Mouse (Mus musculus) granulocyte monocyte progenitor cell, adult 5-6 weeks (primary cell): ENCODE measurements around the gene Gfy. TPM values are rescaled to one million over a fixed set of nuclear protein-coding genes. Genes with fewer than 3 reads are reported as not detected.
"Not testable (repeated sequence)": the region's sequence is repeated elsewhere in the genome, so short reads cannot be mapped to it uniquely, and the experiment has no call there.

Experiments used
- ATAC-seq: replicated peaks from 2 replicates; pipeline ENCODE4 v1.8.0; 2016; ENCODE audit warnings: mild to moderate bottlenecking, moderate TSS enrichment, inconsistent platforms; ENCODE audit not compliant: poor library complexity, severe bottlenecking
- total RNA-seq, 2 experiments: library from RNA; stranded (forward) in 1 of 2; stranded (reverse) in 1 of 2; fragments of 200-712, 200-1000 nt in 1 of 2; fragments of >200 nt in 1 of 2; fragmentation: Nextera tagmentation in 1 of 2; gene quantifications; 2 replicates each; pipeline ENCODE4 v1.2.3; 2014 to 2017

Gene Gfy
- total RNA-seq, 2 experiments from 2014 or later: not detected

DNA sequence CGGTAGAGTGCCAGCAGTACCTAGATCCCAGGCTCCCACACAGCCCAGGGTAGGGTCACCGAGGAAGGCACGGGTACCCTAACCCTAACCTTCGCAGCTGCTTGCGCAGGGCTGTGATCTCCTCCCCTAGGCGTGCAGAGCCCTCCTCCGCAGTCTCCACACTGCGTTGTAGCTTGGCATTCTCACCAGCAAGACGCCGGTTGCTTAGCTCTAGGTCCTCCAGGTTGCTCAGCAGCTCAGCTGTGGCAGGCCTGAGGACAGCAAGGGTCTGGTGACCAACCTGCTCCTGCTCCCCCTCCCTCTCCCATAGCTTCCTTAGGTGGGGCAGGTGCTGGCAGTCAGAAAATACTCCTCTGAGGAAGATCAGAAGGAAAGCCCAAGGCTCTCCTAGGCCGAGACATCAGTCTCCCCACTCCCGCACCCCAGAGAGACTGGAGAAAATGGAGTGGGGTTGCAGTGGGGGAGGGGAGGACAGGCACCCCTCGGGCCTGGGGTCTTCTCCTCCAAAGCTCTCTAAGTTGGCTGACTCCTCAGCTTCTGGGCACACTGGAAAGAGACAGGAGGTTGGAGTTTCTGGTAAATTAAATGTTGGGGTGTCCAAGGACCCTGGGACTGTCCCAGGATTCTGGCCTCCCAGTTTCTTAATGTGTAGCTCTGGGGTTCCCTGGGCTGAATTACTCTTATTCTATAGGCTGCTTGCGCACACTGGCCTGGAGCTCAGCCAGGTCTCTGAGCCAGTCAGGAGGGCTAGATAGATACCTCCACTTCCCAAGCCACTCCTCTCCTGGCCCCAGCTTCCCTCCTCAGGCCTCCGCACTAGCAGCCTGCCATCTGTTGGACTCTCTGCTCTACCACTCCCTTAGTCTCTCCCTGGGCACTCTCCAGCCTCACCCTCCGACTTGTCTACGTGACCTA, 14.8 kb upstream of the Gfy start:
- ATAC-seq: no peak

DNA sequence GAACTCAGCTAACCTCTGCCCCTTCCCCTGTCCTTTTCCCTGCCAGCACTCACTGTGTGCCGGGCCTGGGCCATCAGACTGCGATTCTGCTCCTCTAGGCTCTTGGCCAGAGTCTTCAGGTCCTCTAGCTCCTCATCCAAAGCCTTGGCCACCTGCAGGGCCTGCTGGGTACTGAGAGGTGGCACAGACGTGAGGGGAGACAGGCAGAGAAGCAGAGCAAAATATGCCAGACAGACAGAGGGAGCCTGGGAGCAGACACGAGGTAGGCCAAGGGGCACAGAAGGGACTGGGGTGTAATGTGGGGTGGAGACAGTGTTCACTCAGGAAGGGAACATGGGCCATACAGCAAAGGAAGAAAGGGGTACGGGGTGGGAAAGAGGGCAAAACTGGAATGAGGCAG, 14.0 kb upstream of the Gfy start:
- no peak for ATAC-seq

DNA sequence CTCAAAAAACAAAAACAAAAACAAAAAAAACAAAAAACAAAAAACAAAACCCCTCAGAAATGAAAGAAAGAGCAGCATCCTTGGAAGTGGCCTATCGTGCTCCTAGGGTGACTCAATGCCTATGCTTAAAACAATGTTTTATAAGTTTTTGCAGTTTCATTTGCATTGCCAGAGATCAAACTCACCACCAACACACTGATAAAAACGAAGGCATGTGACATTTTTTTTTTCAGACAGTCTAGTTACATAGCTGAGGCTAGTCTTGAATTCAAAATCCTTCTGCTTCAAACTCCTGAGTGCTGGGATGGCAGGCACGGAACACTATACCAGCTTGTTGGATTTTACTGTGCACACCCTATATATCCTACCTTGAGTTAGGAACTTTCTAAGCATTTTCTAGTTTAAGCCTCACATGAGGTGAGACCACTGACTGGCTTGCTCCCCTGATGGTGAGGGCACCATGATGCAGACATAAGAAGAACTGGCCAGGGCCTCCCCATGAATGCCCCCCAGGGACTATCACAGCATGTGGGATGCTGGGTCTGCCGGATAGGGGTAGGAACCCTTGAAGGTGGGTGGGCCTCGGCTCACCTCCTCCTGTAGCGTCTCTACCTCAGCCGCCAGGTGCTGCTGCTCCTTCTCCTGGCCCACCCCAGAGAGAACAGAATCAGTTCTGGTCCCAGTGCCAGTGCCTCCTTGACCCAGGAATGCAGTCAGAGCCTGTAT, 13.4 kb upstream of the Gfy start:
- ATAC-seq: no peak

DNA sequence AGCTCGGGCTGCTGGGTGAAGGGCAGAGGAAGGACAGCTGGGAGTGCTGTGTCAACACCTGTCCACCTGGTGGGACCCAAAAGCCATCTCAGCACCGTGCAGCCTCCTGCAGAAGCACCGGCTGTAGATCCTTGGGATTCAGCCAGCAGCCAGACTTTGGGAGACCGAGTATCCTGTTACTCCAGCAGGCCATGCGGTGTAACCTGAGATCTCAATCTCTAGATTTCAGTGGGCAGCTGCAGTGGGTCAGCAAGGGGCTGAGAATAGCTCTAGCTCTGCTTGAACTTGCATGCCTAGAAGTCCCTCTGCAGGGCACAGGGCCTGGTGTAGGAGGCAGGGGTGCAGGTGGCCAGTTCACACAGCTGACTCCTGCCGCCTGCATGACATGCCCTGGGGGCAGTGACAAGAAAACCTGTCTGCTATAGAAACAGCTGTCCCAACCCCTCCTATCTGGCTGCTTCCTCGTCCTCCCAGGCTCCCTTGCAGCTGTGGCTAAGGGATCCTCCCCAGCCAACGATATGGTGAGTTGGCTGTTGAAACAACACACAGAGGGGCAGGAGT, 12.5 kb upstream of the Gfy start:
- ATAC-seq: no peak

DNA sequence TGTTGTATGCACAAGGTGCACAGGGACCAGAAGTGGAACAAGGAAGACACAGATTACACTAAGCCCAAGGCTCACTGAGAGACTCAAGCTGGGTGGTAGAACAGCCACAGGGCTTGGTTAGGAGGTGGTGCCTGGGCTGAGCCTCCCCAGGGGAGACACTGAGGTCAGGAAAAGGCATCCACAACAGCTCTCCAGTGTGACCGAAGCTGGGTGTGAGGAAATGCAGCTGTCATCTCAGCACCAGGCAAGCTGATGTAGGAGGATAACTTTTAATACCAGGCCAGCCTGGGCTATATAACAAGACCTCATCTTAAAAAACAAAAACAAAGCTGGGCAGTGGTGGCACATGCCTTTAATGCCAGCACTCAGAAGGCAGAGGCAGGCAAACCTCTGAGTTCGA, 11.8 kb upstream of the Gfy start:
- ATAC-seq: no peak

DNA sequence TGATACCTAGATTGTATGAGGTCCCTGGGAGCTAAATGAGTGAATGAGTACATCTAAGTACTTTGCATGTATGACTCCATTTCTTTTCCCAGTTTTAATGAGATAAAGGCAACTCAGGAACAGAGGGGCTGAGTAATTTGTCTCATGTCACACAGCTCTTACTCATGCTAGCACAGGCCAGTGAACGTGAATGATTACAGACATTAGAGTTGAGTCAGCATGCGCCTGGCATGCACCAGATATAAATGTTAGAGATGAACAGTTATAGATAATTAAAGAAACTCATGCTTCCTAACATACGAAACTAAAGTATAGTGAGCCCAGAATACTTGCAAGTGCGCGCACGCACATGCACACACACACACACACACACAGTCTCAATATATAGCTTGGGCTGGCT, 10.8 kb upstream of the Gfy start:
- ATAC-seq: no peak

DNA sequence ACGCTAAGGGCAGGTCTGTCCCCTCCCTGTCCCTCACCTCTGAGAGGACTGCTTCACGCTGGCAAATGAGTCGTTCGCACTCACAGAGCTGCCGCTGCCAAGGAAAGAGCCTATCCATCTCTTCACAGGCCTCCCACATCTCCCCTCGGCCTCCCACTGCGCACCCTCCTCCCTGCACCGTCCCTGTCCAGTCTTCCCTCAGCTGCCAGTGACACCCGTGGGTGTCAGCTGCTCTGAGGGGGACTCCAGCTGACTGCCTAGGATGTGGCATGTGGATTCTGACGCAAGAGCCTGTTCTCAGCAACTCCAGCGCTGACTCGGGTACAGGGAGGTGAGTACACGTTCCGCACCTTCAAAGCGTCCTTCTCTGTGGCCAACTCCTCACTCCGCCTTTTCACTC, 10.2 kb upstream of the Gfy start:
- ATAC-seq: no peak

DNA sequence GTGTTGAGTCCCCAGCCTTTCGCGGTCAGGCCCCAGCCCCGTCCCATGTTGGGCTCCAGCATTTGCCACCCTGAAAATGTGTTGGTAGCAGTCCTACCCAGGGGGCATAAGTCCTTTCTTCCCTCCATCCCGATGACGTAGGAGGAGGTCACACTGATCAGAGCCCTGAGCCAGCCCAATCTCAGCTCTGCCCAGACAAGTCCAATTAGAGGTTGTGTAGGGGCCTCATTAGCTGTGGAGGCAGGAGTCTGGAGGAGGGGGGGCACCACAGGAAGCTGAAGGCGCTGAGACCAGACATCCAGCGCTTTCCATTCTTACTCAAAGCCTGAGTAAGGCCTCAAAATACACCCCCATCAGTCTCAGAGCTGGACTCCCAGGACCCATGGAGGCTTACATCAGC, 6.6 kb upstream of the Gfy start:
- ATAC-seq: no peak

DNA sequence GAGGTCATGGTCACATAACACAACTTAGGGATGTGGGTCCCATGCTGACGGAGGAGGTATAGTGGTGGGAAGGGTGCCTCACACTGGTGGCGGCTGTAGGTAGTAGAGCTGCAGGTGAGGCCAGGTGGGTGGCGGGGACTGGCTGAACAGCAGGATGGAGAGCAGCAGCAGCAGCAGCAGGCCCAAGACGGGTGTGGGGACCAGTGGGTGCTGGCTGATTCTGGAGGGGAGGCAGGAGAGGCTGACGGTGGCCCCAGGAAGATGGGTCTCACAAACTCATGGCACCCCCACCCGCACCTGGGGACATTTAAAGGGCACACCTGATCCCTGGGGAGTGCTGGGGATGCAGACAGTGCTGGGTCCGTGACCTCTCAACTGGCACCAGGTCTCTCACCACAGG, 4.3 kb upstream of the Gfy start:
- no peak for ATAC-seq

DNA sequence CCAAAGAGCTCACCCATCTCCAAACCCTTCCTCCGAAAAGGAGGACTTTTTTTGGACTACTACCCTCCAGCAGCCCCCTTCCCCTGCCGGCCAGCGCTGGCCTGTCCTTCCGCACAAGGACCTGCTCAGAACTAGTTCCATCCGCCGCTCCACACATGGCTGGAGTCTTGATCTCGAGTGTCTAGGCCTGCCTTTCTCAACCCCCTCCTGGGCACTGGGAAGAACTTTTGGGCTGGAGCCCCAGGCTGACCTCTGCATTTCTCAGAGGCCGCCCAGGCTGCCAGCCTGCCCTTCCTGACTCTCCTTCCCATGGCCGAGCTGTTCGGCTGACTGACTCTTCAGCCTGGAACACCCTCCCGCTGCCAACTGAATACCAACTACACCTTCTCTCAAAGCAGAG, 3.2 kb upstream of the Gfy start:
- ATAC-seq: peak; percentile 2; the same call in 1 of the 2 replicates

DNA sequence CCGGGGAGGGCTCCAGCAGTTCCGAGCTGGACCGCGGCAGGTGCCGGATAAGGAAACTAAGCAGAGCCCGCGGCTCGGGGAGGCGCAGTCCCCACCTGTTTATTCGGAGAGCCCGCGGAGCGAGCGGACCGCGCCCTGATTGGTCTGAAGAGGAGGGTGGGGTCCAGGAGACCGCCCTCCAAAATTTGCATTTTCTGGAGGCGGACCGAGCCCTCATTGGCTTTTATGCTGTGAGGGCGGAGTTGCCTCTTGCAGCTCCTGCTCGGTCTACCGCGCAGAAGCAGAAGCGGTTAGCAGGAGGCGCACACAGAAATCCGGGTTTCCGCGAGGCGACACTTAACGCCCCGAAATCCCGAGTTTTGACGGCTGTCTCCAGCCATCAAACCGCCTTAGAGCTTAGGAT, 2.8 kb upstream of the Gfy start:
- peak; percentile 91 for ATAC-seq

DNA sequence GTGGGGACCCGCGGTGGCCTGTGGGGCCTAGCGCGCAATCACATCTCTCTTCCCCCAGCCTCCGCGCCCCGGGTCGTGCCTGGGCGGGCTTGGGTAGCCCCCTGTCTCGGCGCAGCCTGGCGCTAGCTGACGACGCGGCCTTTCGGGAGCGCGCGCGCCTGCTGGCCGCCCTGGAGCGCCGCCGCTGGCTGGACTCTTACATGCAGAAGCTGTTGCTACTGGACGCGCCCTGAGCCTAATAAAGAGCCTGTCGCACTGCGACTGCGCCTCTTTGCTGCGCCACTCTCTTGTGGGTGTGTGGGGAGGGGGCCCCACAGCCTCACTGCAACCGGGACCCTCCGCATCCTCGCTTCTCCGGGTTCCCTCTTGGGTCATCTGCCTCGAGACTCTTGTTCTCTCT, 2.2 kb upstream of the Gfy start:
- peak; percentile 13; the same call in 1 of the 2 replicates for ATAC-seq

DNA sequence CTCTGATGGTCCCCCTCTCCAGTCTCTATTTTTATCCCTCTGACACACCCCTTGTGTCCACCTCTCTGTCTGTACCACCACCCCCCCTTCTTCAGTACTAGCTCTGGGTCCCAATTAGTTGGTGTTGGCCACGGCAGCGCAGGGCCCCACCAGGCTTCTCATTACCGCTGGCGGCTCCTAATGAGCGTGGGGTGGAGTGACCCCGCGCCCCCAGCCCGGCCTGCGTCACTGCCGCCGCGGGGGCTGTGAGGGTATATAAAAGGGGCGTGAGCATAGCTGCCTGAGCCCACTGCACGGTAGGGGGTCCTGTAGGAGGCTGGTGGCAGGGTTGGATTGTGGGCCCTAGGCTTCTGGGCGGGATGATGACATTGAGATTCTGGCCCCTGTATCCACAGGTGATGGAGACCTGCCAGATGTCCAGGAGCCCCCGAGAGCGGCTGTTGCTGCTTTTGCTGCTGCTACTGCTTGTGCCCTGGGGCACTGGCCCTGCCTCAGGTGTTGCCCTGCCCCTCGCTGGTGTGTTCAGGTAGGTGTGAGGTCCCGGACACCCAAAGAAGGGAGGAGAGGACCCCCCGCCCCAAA, 1.6 kb upstream of the Gfy start, which contains the start of gene Pth2:
Gene Pth2, plus strand, starts transcription at position 100 of the 582 bp plus-strand sequence.
- no peak for ATAC-seq

DNA sequence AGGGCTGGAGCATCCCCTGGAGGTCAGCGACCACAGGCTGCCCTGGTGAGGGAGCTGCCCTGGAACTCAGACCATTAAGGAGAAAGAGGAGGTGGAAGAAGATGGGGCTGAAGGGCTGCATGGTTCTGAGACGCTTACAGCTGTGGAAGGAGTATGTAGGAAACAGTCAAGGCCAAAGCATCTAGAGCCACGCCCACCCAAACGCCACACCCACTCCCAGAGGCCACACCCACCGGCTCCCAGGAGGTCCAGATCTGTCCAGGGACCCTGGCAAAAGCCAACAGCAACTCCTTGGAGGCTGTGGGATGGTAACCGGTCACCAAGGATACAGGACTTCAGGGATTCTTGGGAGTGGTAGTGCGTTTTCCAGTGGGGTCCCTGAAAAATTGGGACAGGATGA, 819 bp downstream of the Gfy start:
- no peak for ATAC-seq

DNA sequence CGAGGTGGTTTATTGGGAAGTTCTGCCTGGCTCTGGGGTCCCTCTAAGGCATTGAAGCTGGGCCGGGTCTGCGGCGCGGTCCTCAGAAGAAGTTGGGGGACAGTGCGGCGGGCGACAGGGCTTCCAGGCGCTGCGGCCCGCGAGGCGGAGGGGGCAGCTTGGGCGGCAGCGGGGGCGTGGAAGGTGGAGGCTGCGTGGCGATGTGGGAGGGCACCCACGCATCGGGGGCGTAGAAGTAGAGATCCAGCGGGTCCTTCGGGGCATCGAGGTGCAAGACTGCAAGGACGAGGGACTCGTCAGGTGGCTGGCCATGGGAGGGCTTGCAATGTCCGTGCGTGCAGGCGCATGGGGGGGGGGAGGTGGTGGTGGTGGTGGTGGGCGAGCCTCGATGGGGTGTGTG, 3.0 kb downstream of the Gfy start:
- ATAC-seq: no peak

DNA sequence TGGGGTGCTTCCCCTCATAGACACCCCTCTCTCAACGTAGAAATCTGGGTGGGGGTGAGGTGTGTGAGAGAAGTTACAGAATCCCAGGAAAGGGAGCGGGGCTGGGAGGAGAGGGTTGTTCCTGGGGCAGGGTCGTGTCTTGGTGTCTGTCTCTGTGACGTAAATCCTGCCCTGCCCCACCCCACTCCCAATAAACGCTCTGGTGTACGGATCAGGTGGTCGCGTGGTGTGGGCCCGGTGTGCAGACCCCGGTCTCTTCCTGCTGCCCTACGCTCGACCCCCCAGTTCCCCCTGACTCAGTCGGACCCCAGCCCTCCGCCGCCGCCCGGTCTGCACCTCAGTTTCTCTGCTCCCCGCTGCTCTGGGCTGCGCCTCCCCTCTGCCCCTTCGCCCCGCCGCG, 3.4 kb downstream of the Gfy start:
- no peak for ATAC-seq

DNA sequence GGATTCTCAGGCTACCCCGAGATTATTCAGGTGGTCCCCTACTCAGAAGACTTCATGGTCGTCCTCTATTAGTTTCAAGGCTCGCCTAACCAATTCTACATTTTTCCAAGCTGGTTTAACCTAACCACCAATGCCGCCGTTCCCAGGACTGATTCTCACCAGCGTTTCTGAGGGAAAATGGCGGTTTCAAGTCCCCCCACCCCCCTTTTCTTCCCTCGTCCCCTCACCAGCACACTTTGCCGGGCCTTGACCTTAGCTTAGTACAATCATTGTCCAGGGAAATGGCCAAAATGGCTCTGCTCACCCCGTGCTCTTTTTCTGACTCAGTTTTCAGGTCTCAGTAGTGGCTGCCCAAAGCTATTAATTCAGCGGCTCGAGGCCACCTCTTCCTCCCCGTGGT, 4.0 kb downstream of the Gfy start:
- no peak for ATAC-seq

DNA sequence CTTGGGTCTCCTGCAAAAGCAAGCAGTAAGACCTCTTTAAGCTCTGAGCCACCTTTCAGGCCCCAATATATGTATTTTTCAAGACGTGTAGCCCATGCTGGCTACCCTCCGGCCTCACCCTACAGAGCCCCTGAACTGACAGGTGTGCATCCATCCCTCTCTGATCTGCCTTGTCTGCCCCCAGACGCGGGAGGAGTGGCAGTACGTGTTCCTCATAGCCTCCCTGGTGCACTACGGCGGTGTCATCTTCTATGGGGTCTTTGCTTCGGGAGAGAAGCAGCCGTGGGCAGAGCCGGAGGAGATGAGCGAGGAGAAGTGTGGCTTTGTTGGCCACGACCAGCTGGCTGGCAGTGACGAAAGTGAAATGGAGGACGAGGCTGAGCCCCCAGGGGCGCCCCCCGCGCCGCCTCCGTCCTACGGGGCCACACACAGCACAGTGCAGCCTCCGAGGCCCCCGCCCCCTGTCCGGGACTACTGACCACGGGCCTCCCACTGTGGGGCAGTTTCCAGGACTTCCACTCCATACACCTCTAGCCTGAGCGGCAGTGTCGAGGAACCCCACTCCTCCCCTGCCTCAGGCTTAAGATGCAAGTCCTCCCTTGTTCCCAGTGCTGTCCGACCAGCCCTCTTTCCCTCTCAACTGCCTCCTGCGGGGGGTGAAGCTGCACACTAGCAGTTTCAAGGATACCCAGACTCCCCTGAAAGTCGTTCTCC, 4.6 kb downstream of the Gfy start:
- ATAC-seq: peak; percentile 21; the same call in 1 of the 2 replicates

DNA sequence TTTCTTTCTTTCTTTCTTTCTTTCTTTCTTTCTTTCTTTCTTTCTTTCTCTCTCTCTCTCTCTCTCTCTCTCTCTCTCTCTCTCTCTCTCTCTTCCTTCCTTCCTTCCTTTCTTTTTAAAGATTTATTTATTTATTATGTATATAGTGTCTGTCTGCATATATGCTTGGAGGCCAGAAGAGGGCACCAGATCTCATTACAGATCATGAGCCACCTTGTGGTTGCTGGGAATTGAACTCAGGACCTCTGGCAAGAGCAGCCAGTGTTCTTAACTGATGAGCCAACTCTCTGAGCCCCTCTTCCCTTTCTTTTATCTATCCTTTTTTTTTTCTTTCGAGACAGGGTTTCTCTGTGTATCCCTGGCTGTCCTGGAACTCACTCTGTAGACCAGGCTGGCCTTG, 5.6 kb downstream of the Gfy start:
- ATAC-seq: not testable (repeated sequence)

DNA sequence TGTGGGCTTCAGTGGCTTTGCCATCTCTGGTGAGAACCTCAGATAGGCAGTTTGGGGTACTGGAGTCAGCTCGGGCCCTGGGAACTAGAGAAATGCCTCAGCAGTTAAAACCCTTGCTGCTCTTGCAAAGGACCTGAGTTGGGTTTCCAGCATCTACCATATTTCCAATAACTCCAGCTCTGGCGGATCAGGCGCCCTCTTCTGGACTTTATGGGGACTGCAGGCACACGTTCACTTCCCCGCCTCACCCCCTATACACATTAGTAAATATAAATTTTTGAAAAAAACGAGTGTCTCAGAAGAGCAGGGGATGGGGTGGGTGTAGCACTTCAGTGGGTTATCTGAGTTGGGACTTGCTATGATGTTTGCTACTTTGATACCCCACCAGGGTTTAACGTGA, 6.4 kb downstream of the Gfy start:
- ATAC-seq: 0 out of 2 replicates have a peak, but pooled peaks have one; percentile 15
